Mouse (Mus musculus): ENCODE data around the gene Adrm1. TPM values are rescaled to one million over a fixed set of nuclear protein-coding genes. Genes with fewer than 3 reads are reported as not detected.

The Adrm1 gene
- polyA plus RNA-seq, 1 experiment from 2014 or later: 195 TPM

- DNase-seq (ENCODE audit: low spot score) (peak; percentile 60), ATAC-seq (ENCODE audit: insufficient read depth, low FRiP score, low TSS enrichment) (no peak)
- no peak overlapping the region for H3K27ac ChIP-seq (ENCODE audit: low read depth, low read length)
- H3K4me1 ChIP-seq (ENCODE audit: control insufficient read depth, insufficient read depth, low read length): no peaks in the 10 kb centered on the region
- no peaks in the 10 kb centered on the region for H3K36me3 ChIP-seq (ENCODE audit: control insufficient read depth, insufficient read depth, low read length)
- no peak overlapping the region for H3K9ac ChIP-seq (ENCODE audit: low read length)
- 61% methylated on average over 7 of the region's 7 CpGs for WGBS
- no peaks in the 10 kb centered on the region for H3K27me3 ChIP-seq (ENCODE audit: control insufficient read depth, insufficient read depth, low read length)
- H3K4me2 ChIP-seq (ENCODE audit: low read depth): no peak overlapping the region
- H3K9me3 ChIP-seq (ENCODE audit: control insufficient read depth, low read length): no peaks in the 10 kb centered on the region
- no peak overlapping the region for H3K4me3 ChIP-seq (ENCODE audit: low read depth, low read length)
These were observed 36.6 kb downstream of the Adrm1 start for GRCm38 (mm10) chr2:180207840-180208239.

DNA sequence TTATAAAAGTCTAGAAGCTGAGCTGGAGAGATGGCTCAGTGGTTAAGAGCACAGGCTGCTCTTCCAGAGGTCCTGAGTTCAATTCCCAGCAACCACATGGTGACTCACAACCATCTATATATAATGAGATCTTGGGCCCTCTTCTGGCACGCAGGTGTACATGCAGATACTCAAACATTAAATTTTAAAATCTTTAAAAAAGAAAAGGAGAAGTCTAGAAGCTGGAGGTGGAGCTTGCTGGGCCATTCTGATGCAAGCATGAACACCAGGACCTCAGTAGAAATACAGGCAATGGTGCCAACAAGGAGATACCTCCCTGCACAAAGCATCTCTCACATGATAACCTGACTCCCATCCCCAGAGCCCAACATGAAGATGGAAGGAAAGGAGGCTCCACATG, 37.7 kb downstream of the Adrm1 start:
- DNase-seq (ENCODE audit: low spot score) (no peak), ATAC-seq (ENCODE audit: insufficient read depth, low FRiP score, low TSS enrichment) (no peak)
- no peaks in the 10 kb centered on the region for H3K36me3 ChIP-seq (ENCODE audit: control insufficient read depth, insufficient read depth, low read length)
- WGBS: 84% methylated on average over 1 of the region's 1 CpGs
- no peak overlapping the region for H3K9ac ChIP-seq (ENCODE audit: low read length)
- H3K27ac ChIP-seq (ENCODE audit: low read depth, low read length): no peak overlapping the region
- H3K4me3 ChIP-seq (ENCODE audit: low read depth, low read length): no peak overlapping the region
- no peaks in the 10 kb centered on the region for H3K9me3 ChIP-seq (ENCODE audit: control insufficient read depth, low read length)
- H3K4me1 ChIP-seq (ENCODE audit: control insufficient read depth, insufficient read depth, low read length): no peaks in the 10 kb centered on the region
- no peak overlapping the region for H3K4me2 ChIP-seq (ENCODE audit: low read depth)
- no peaks in the 10 kb centered on the region for H3K27me3 ChIP-seq (ENCODE audit: control insufficient read depth, insufficient read depth, low read length)

DNA sequence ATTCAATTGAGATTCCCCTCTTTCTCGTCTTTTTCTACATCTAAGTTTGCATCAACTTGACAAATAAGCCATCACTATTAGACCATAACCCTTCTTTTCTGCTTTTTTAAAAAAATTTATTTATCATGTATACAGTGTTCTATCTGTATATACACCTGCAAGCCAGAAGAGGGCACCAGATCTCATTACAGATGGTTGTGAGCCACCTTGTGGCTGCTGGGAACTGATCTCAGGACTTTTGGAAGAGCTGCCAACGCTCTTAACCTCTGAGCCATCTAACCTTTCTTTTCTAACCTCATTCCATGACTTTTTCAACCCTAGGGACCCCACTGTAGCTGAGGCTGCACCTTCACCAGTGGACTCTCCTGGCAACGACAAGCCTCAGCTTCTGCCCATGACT, 41.0 kb downstream of the Adrm1 start:
- no peaks in the 10 kb centered on the region for H3K36me3 ChIP-seq (ENCODE audit: control insufficient read depth, insufficient read depth, low read length)
- DNase-seq (ENCODE audit: low spot score): no peak
- 98% methylated on average over 3 of the region's 3 CpGs for WGBS

GRCm38 (mm10) chr2:180214352-180214978, 43.2 kb downstream of the Adrm1 start:
- Histone ChIP-seq H3K4me3 (ENCODE audit: low read depth, low read length) (no peak overlapping the region), H3K4me1 (ENCODE audit: control insufficient read depth, insufficient read depth, low read length) (no peaks in the 10 kb centered on the region), H3K27me3 (ENCODE audit: control insufficient read depth, insufficient read depth, low read length) (no peaks in the 10 kb centered on the region), H3K36me3 (ENCODE audit: control insufficient read depth, insufficient read depth, low read length) (no peaks in the 10 kb centered on the region), H3K9ac (ENCODE audit: low read length) (no peak overlapping the region), H3K9me3 (ENCODE audit: control insufficient read depth, low read length) (no peaks in the 10 kb centered on the region), H3K27ac (ENCODE audit: low read depth, low read length) (no peak overlapping the region), H3K4me2 (ENCODE audit: low read depth) (no peak overlapping the region)
- WGBS: 76% methylated on average over 4 of the region's 4 CpGs
- no peak for ATAC-seq (ENCODE audit: insufficient read depth, low FRiP score, low TSS enrichment)
- DNase-seq (ENCODE audit: low spot score): no peak

More for the DNA sequence above, 41.0 kb downstream of the Adrm1 start:
- no peaks in the 10 kb centered on the region for H3K9me3 ChIP-seq (ENCODE audit: control insufficient read depth, low read length)
- no peaks in the 10 kb centered on the region for H3K4me1 ChIP-seq (ENCODE audit: control insufficient read depth, insufficient read depth, low read length)
- no peaks in the 10 kb centered on the region for H3K27me3 ChIP-seq (ENCODE audit: control insufficient read depth, insufficient read depth, low read length)
- no peak overlapping the region for H3K27ac ChIP-seq (ENCODE audit: low read depth, low read length)
- no peak for ATAC-seq (ENCODE audit: insufficient read depth, low FRiP score, low TSS enrichment)
- no peak overlapping the region for H3K4me2 ChIP-seq (ENCODE audit: low read depth)
- H3K4me3 ChIP-seq (ENCODE audit: low read depth, low read length): no peak overlapping the region
- no peak overlapping the region for H3K9ac ChIP-seq (ENCODE audit: low read length)

GRCm38 (mm10) chr2:180215011-180215461, 43.8 kb downstream of the Adrm1 start:
- 79% methylated on average over 8 of the region's 8 CpGs for WGBS
- no peak overlapping the region for H3K9ac ChIP-seq (ENCODE audit: low read length)

DNA sequence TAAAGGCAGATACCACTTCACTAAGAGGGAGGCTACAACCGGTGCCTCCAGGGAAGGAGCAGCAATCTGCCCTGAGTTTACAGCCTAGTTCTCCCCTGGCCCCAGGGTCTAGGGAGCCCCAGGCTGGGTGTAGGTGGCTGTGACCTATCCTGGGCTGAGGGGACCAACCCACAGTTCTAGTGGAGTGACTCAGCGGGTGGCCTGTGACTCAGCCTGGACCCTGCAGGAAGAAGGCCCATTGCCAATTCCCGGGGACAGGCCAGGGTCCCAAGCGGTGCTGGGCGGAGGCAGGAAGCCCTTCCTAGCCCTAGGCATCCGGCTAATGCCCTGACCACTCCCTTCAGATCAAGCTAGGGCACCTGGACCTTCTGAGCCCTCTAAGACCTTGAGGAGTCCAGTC, 44.7 kb downstream of the Adrm1 start:
- WGBS: 80% methylated on average over 6 of the region's 6 CpGs
- Histone ChIP-seq H3K36me3 (ENCODE audit: control insufficient read depth, insufficient read depth, low read length) (no peaks in the 10 kb centered on the region), H3K4me2 (ENCODE audit: low read depth) (no peak overlapping the region), H3K9ac (ENCODE audit: low read length) (no peak overlapping the region), H3K27ac (ENCODE audit: low read depth, low read length) (no peak overlapping the region), H3K9me3 (ENCODE audit: control insufficient read depth, low read length) (no peaks in the 10 kb centered on the region), H3K27me3 (ENCODE audit: control insufficient read depth, insufficient read depth, low read length) (no peaks in the 10 kb centered on the region), H3K4me3 (ENCODE audit: low read depth, low read length) (no peak overlapping the region), H3K4me1 (ENCODE audit: control insufficient read depth, insufficient read depth, low read length) (no peaks in the 10 kb centered on the region)
- ATAC-seq (ENCODE audit: insufficient read depth, low FRiP score, low TSS enrichment) (no peak), DNase-seq (ENCODE audit: low spot score) (no peak)

More at GRCm38 (mm10) chr2:180215011-180215461, 43.8 kb downstream of the Adrm1 start:
- no peaks in the 10 kb centered on the region for H3K9me3 ChIP-seq (ENCODE audit: control insufficient read depth, low read length)
- no peaks in the 10 kb centered on the region for H3K36me3 ChIP-seq (ENCODE audit: control insufficient read depth, insufficient read depth, low read length)
- H3K4me2 ChIP-seq (ENCODE audit: low read depth): no peak overlapping the region
- H3K27me3 ChIP-seq (ENCODE audit: control insufficient read depth, insufficient read depth, low read length): no peaks in the 10 kb centered on the region
- H3K27ac ChIP-seq (ENCODE audit: low read depth, low read length): no peak overlapping the region
- ATAC-seq (ENCODE audit: insufficient read depth, low FRiP score, low TSS enrichment) (no peak), DNase-seq (ENCODE audit: low spot score) (no peak)
- no peaks in the 10 kb centered on the region for H3K4me1 ChIP-seq (ENCODE audit: control insufficient read depth, insufficient read depth, low read length)
- no peak overlapping the region for H3K4me3 ChIP-seq (ENCODE audit: low read depth, low read length)

DNA sequence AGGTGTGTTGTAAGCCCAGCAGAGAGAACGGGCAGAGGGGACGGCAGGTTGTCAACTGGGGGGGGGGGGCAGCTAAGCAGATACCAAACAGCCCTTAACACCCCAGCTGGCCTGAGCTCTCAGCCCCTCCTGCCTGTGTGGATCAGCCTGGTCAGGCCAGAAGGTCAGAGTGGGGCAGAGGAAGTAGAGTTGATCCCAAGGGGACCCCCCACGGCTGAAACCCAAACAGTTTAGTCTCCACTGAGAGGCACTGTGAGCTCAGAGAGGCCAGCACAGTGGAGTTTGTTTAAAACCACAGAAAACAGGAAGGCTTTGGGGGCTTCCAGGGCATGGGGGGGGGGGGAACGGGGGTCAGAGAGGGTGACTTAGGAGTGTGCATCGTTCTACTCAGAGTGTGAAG, 45.6 kb downstream of the Adrm1 start:
- DNase-seq (ENCODE audit: low spot score): no peak
- 68% methylated on average over 5 of the region's 5 CpGs for WGBS
- H3K4me3 ChIP-seq (ENCODE audit: low read depth, low read length): no peak overlapping the region
- no peak for ATAC-seq (ENCODE audit: insufficient read depth, low FRiP score, low TSS enrichment)
- no peaks in the 10 kb centered on the region for H3K4me1 ChIP-seq (ENCODE audit: control insufficient read depth, insufficient read depth, low read length)
- no peak overlapping the region for H3K4me2 ChIP-seq (ENCODE audit: low read depth)
- no peak overlapping the region for H3K27ac ChIP-seq (ENCODE audit: low read depth, low read length)
- no peaks in the 10 kb centered on the region for H3K36me3 ChIP-seq (ENCODE audit: control insufficient read depth, insufficient read depth, low read length)
- H3K27me3 ChIP-seq (ENCODE audit: control insufficient read depth, insufficient read depth, low read length): no peaks in the 10 kb centered on the region
- no peak overlapping the region for H3K9ac ChIP-seq (ENCODE audit: low read length)
- no peaks in the 10 kb centered on the region for H3K9me3 ChIP-seq (ENCODE audit: control insufficient read depth, low read length)

DNA sequence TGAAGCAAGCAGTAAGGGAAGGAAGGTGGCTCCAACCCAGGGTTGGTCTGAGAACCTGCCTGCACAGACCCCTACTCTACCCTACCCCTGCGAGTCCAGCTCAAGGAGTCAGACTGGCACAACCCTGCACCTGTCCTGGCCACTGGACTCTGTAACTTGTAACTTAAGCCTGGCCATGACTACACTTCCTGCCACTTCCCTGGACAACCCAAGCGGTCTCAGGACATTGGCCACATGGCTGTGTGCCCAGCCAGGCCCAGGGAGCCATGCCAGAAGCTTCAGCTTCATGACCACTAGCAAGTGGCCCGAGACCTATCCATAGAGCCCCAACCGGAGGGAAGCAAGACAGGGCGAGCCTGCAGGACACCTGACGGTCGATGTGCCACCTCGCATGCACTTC, 46.3 kb downstream of the Adrm1 start:
- WGBS: 90% methylated on average over 8 of the region's 8 CpGs
- H3K36me3 ChIP-seq (ENCODE audit: control insufficient read depth, insufficient read depth, low read length): no peaks in the 10 kb centered on the region
- no peak overlapping the region for H3K27ac ChIP-seq (ENCODE audit: low read depth, low read length)
- H3K4me3 ChIP-seq (ENCODE audit: low read depth, low read length): no peak overlapping the region
- no peak overlapping the region for H3K9ac ChIP-seq (ENCODE audit: low read length)
- H3K9me3 ChIP-seq (ENCODE audit: control insufficient read depth, low read length): no peaks in the 10 kb centered on the region
- H3K4me2 ChIP-seq (ENCODE audit: low read depth): no peak overlapping the region
- DNase-seq (ENCODE audit: low spot score): no peak
- ATAC-seq (ENCODE audit: insufficient read depth, low FRiP score, low TSS enrichment): no peak
- no peaks in the 10 kb centered on the region for H3K27me3 ChIP-seq (ENCODE audit: control insufficient read depth, insufficient read depth, low read length)
- no peaks in the 10 kb centered on the region; the same call in 1 of the 2 replicates for H3K4me1 ChIP-seq (ENCODE audit: control insufficient read depth, insufficient read depth, low read length)

GRCm38 (mm10) chr2:180218241-180218640, 47.0 kb downstream of the Adrm1 start:
- DNase-seq (ENCODE audit: low spot score): no peak
- no peak overlapping the region for H3K4me2 ChIP-seq (ENCODE audit: low read depth)
- no peak for ATAC-seq (ENCODE audit: insufficient read depth, low FRiP score, low TSS enrichment)
- no peak overlapping the region for H3K27ac ChIP-seq (ENCODE audit: low read depth, low read length)
- no peaks in the 10 kb centered on the region for H3K36me3 ChIP-seq (ENCODE audit: control insufficient read depth, insufficient read depth, low read length)
- 75% methylated on average over 3 of the region's 3 CpGs for WGBS
- no peaks in the 10 kb centered on the region for H3K27me3 ChIP-seq (ENCODE audit: control insufficient read depth, insufficient read depth, low read length)
- H3K9ac ChIP-seq (ENCODE audit: low read length): no peak overlapping the region
- H3K4me3 ChIP-seq (ENCODE audit: low read depth, low read length): no peak overlapping the region
- no peaks in the 10 kb centered on the region; the same call in 1 of the 2 replicates for H3K4me1 ChIP-seq (ENCODE audit: control insufficient read depth, insufficient read depth, low read length)
- no peaks in the 10 kb centered on the region for H3K9me3 ChIP-seq (ENCODE audit: control insufficient read depth, low read length)
